8 mouse cellular contexts compared by ENCODE assay signal in the genomic region with DNA sequence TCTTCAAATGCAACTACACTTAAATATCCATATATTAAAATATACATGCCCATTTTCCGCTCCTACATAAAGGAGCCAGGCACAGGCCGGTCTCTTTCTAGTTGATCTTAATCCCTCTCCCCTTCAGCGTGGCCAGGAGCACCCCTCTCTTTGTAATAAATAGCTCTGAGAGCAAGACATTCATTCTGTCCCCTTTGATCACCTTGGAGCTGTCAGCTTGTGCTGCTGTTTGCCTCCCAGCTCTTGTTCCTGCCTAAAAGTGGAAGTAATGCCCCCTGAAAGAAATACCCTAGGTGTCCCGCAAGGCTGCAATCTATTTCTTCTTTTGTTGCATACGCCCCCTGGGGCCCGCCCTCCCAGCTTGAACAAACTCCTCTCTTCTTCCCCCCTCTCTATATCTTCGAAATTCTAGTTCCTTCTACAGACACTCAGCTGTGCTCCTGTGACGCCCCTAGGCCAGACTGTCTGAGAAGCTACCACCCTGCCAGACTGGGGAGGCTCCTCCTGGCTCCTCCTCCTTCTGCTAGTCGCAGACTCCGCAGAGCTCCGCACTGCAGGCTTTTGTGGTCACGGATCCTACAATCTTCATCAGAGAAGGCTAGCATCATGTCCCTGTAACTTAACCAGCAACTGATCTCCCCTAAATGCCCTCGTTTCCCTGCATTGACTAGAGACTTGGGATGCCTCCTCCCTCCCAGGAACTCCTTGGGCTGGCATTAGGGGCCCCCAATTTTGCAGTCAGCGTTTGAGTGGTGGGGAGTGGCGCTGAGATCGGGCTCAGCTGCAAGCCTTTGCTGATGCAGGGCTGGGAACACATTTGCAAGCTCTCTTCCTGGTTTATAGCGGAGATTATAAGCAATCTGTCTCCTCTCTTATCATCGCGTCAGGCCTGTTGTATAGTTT.
DNase-seq lines count a peak whose midpoint lies in the region; ATAC-seq lines count a peak whose summit lies in the region.

No protein-coding gene starts in this region.

- no peaks in the 10 kb centered on the region for H3K36me3 ChIP-seq in hindbrain, embryonic 14.5 days (replicated peaks; ENCODE audit: control insufficient read depth, insufficient read depth)
- H3K36me3 ChIP-seq in midbrain, embryonic 10.5 days: no peaks in the 10 kb centered on the region
- H3K36me3 ChIP-seq in stomach, embryonic 15.5 days: no peaks in the 10 kb centered on the region

- H3K9me3 ChIP-seq in hindbrain, embryonic 14.5 days (ENCODE audit: control insufficient read depth, low read length): no peaks in the 10 kb centered on the region
- H3K9me3 ChIP-seq in midbrain, embryonic 10.5 days (replicated peaks): no peaks in the 10 kb centered on the region
- no peaks in the 10 kb centered on the region for H3K9me3 ChIP-seq in stomach, embryonic 15.5 days

- H3K4me1 ChIP-seq in hindbrain, embryonic 14.5 days (replicated peaks; ENCODE audit: control insufficient read depth, insufficient read depth, low read length): peaks cover 17% of the 10 kb centered on the region
- peaks cover 31% of the 10 kb centered on the region for H3K4me1 ChIP-seq in midbrain, embryonic 10.5 days
- H3K4me1 ChIP-seq in stomach, embryonic 15.5 days: no peaks in the 10 kb centered on the region; the same call in 1 of the 2 replicates

- DNase-seq in R1 (ENCODE audit: low read depth, low spot score): peak; percentile 49
- DNase-seq in cerebellum, postnatal 14 days: peak; percentile 73 to 76
- DNase-seq in frontal cortex, postnatal 25 days (ENCODE audit: low spot score in 2 of 2): peak; percentile 31 to 39
- DNase-seq in hindbrain, embryonic 14.5 days (ENCODE audit: low spot score): peak; percentile 74
- peak; percentile 18 to 61 for DNase-seq in left cerebral cortex, adult 9 months (ENCODE audit: low spot score in 2 of 2)
- DNase-seq in midbrain, embryonic 10.5 days (ENCODE audit: low spot score): peak; percentile 85

- no peaks in the 10 kb centered on the region for H3K27me3 ChIP-seq in hindbrain, embryonic 14.5 days (ENCODE audit: control insufficient read depth, insufficient read depth, low read length)
- no peaks in the 10 kb centered on the region for H3K27me3 ChIP-seq in midbrain, embryonic 10.5 days (ENCODE audit: low read depth, poor library complexity, severe bottlenecking)
- no peaks in the 10 kb centered on the region for H3K27me3 ChIP-seq in stomach, embryonic 15.5 days (replicated peaks)

- peak overlapping the region; percentile 33 for H3K4me3 ChIP-seq in hindbrain, embryonic 14.5 days (replicated peaks; ENCODE audit: low read length)
- H3K4me3 ChIP-seq in midbrain, embryonic 10.5 days: peak overlapping the region; percentile 55
- peak overlapping the region; percentile 37 for H3K4me3 ChIP-seq in stomach, embryonic 15.5 days (replicated peaks)

- peak overlapping the region; percentile 65 for H3K9ac ChIP-seq in hindbrain, embryonic 14.5 days
- no peak overlapping the region for H3K9ac ChIP-seq in stomach, embryonic 15.5 days

- peak overlapping the region; percentile 96 for H3K27ac ChIP-seq in hindbrain, embryonic 14.5 days
- peak overlapping the region; percentile 91 for H3K27ac ChIP-seq in midbrain, embryonic 10.5 days (replicated peaks)
- H3K27ac ChIP-seq in stomach, embryonic 15.5 days: peak overlapping the region; percentile 72

- under 1% methylated on average over 19 of the region's 19 CpGs for WGBS in hindbrain, embryonic 14.5 days
- 2% methylated on average over 19 of the region's 19 CpGs for WGBS in midbrain, embryonic 10.5 days
- WGBS in stomach, embryonic 15.5 days: 5% methylated on average over 19 of the region's 19 CpGs

- peak; percentile 98 for ATAC-seq in hindbrain, embryonic 14.5 days (ENCODE audit: low FRiP score)
- ATAC-seq in stomach, embryonic 15.5 days (ENCODE audit: insufficient read depth, low FRiP score, low read depth): peak; percentile 85; the same call in 1 of the 2 replicates
- no peak for ATAC-seq in granulocyte monocyte progenitor cell, adult 5-6 weeks (replicated peaks; ENCODE audit: poor library complexity, severe bottlenecking)

- H3K4me2 ChIP-seq in hindbrain, embryonic 14.5 days (replicated peaks): peak overlapping the region; percentile 59
- peak overlapping the region; percentile 60 for H3K4me2 ChIP-seq in stomach, embryonic 15.5 days

Comparison
In these comparisons a context has a peak if more than half of its experiments do, and no peak if none do; other contexts are left out.
1. DNase-seq: peak in every context shown above with its lines; median percentile 85 in midbrain, embryonic 10.5 days; 74 in cerebellum, postnatal 14 days; 74 in hindbrain, embryonic 14.5 days; 49 in R1; 40 in left cerebral cortex, adult 9 months; 35 in frontal cortex, postnatal 25 days.